Mouse (Mus musculus): ENCODE results near the gene Tns3. TPM values are rescaled to one million over a fixed set of nuclear protein-coding genes. Genes with fewer than 3 reads are reported as not detected.
"Not testable (repeated sequence)": the region's sequence is repeated elsewhere in the genome, so short reads cannot be mapped to it uniquely, and the experiment has no call there.

Tns3 gene
- polyA plus RNA-seq, 1 experiment, result 23.4 TPM

- no peaks in the 10 kb centered on the region for H3K79me2 ChIP-seq (ENCODE audit: control insufficient read depth, insufficient read depth)
- H3K4me3 ChIP-seq, result no peak overlapping the region
- H3K36me3 ChIP-seq (ENCODE audit: control insufficient read depth, insufficient read depth), result peaks cover 6% of the 10 kb centered on the region
- no peak overlapping the region for H3ac ChIP-seq (ENCODE audit: control insufficient read depth, insufficient read length)
- H3K4me2 ChIP-seq (ENCODE audit: low read depth), result peak overlapping the region; percentile 64
- H3K27me3 ChIP-seq (ENCODE audit: control insufficient read depth, insufficient read depth, insufficient read length), result no peaks in the 10 kb centered on the region
- no peak for TF ChIP-seq MAX (IDR thresholded peaks at IDR 0.05; ENCODE audit: low read depth)
- TF ChIP-seq MYOG (IDR thresholded peaks at IDR 0.05; ENCODE audit: control insufficient read depth in 1 of 3, insufficient read depth in 1 of 3, insufficient read length in 2 of 3, low read depth in 2 of 3), result peak; percentile 42 to 82 (median 46)
- peak in 2 of 3 experiments; percentile 49 to 73 for TF ChIP-seq MYOD1 (IDR thresholded peaks at IDR 0.05; ENCODE audit: control insufficient read depth in 1 of 3, insufficient read length in 2 of 3, low read depth in 2 of 3)
- TF ChIP-seq CEBPB (IDR thresholded peaks at IDR 0.05; ENCODE audit: insufficient read depth, poor library complexity, severe bottlenecking), result no peak
- peak; percentile 17 for TF ChIP-seq TCF3 (IDR thresholded peaks at IDR 0.05; ENCODE audit: insufficient read length, low read depth)
- TF ChIP-seq TCF12 (IDR thresholded peaks at IDR 0.05; ENCODE audit: insufficient read depth, poor library complexity, severe bottlenecking), result no peak
- TF ChIP-seq REST (IDR thresholded peaks at IDR 0.05; ENCODE audit: insufficient read depth, insufficient read length), result no peak
Measured at GRCm38 (mm10) chr11:8539593-8540265, 124.6 kb downstream of the Tns3 start.

GRCm38 (mm10) chr11:8537013-8537614, 127.2 kb downstream of the Tns3 start:
- no peaks in the 10 kb centered on the region for H3K36me3 ChIP-seq (ENCODE audit: control insufficient read depth, insufficient read depth)
- no peak overlapping the region for H3ac ChIP-seq (ENCODE audit: control insufficient read depth, insufficient read length)
- no peaks in the 10 kb centered on the region for H3K79me2 ChIP-seq (ENCODE audit: control insufficient read depth, insufficient read depth)
- H3K4me2 ChIP-seq (ENCODE audit: low read depth), result no peak overlapping the region
- TF ChIP-seq REST (IDR thresholded peaks at IDR 0.05; ENCODE audit: insufficient read depth, insufficient read length), result no peak
- no peak for TF ChIP-seq POLR2A (IDR thresholded peaks at IDR 0.05; ENCODE audit: insufficient read length, low read depth)
- no peak for TF ChIP-seq TCF12 (IDR thresholded peaks at IDR 0.05; ENCODE audit: insufficient read depth, poor library complexity, severe bottlenecking)
- TF ChIP-seq SRF (IDR thresholded peaks at IDR 0.05; ENCODE audit: control insufficient read depth, insufficient read length, low read depth), result no peak
- no peak for TF ChIP-seq MYOG (IDR thresholded peaks at IDR 0.05; ENCODE audit: control insufficient read depth in 1 of 3, insufficient read depth in 1 of 3, insufficient read length in 2 of 3, low read depth in 2 of 3)
- TF ChIP-seq CEBPB (IDR thresholded peaks at IDR 0.05; ENCODE audit: insufficient read depth, poor library complexity, severe bottlenecking), result no peak
- TF ChIP-seq E2F4 (IDR thresholded peaks at IDR 0.05; ENCODE audit: insufficient read depth), result no peak
- no peak for TF ChIP-seq USF1 (IDR thresholded peaks at IDR 0.05; ENCODE audit: low read depth)
- H3K27me3 ChIP-seq (ENCODE audit: control insufficient read depth, insufficient read depth, insufficient read length), result no peaks in the 10 kb centered on the region
- no peak overlapping the region for H3K4me3 ChIP-seq

- H3K4me2 ChIP-seq (ENCODE audit: low read depth), result no peak overlapping the region
- no peak for TF ChIP-seq MAX (IDR thresholded peaks at IDR 0.05; ENCODE audit: low read depth)
- TF ChIP-seq SRF (IDR thresholded peaks at IDR 0.05; ENCODE audit: control insufficient read depth, insufficient read length, low read depth), result no peak
- no peak for TF ChIP-seq MYOG (IDR thresholded peaks at IDR 0.05; ENCODE audit: control insufficient read depth in 1 of 3, insufficient read depth in 1 of 3, insufficient read length in 2 of 3, low read depth in 2 of 3)
- no peak for TF ChIP-seq MYOD1 (IDR thresholded peaks at IDR 0.05; ENCODE audit: control insufficient read depth in 1 of 3, insufficient read length in 2 of 3, low read depth in 2 of 3)
- TF ChIP-seq TCF12 (IDR thresholded peaks at IDR 0.05; ENCODE audit: insufficient read depth, poor library complexity, severe bottlenecking), result no peak
- H3K79me2 ChIP-seq (ENCODE audit: control insufficient read depth, insufficient read depth), result no peaks in the 10 kb centered on the region
- H3K4me3 ChIP-seq, result no peak overlapping the region
- no peaks in the 10 kb centered on the region for H3K36me3 ChIP-seq (ENCODE audit: control insufficient read depth, insufficient read depth)
- no peaks in the 10 kb centered on the region for H3K27me3 ChIP-seq (ENCODE audit: control insufficient read depth, insufficient read depth, insufficient read length)
- H3ac ChIP-seq (ENCODE audit: control insufficient read depth, insufficient read length), result no peak overlapping the region
Measured at GRCm38 (mm10) chr11:8534893-8535292, 129.4 kb downstream of the Tns3 start.

GRCm38 (mm10) chr11:8532771-8533170, 131.6 kb downstream of the Tns3 start:
- H3K36me3 ChIP-seq (ENCODE audit: control insufficient read depth, insufficient read depth); H3K79me2 ChIP-seq (ENCODE audit: control insufficient read depth, insufficient read depth); H3K4me2 ChIP-seq (ENCODE audit: low read depth); H3ac ChIP-seq (ENCODE audit: control insufficient read depth, insufficient read length); H3K4me3 ChIP-seq; H3K27me3 ChIP-seq (ENCODE audit: control insufficient read depth, insufficient read depth, insufficient read length): not testable (repeated sequence)
- TF ChIP-seq MYOD1 (IDR thresholded peaks at IDR 0.05; ENCODE audit: control insufficient read depth in 1 of 3, insufficient read length in 2 of 3, low read depth in 2 of 3) (peak in 2 of 3 experiments; percentile 42 to 77), MYOG (IDR thresholded peaks at IDR 0.05; ENCODE audit: control insufficient read depth in 1 of 3, insufficient read depth in 1 of 3, insufficient read length in 2 of 3, low read depth in 2 of 3) (peak in 2 of 3 experiments; percentile 83), TCF3 (IDR thresholded peaks at IDR 0.05; ENCODE audit: insufficient read length, low read depth) (peak; percentile 49)

- TF ChIP-seq POLR2AphosphoS2 (IDR thresholded peaks at IDR 0.05; ENCODE audit: insufficient read length, low read depth), result no peak
- no peak for TF ChIP-seq POLR2A (IDR thresholded peaks at IDR 0.05; ENCODE audit: insufficient read length, low read depth)
- TF ChIP-seq SRF (IDR thresholded peaks at IDR 0.05; ENCODE audit: control insufficient read depth, insufficient read length, low read depth), result no peak
- no peak for TF ChIP-seq MAX (IDR thresholded peaks at IDR 0.05; ENCODE audit: low read depth)
- no peak for TF ChIP-seq E2F4 (IDR thresholded peaks at IDR 0.05; ENCODE audit: insufficient read depth)
- no peak for TF ChIP-seq REST (IDR thresholded peaks at IDR 0.05; ENCODE audit: insufficient read depth, insufficient read length)
- TF ChIP-seq MYOD1 (IDR thresholded peaks at IDR 0.05; ENCODE audit: control insufficient read depth in 1 of 3, insufficient read length in 2 of 3, low read depth in 2 of 3), result no peak
- TF ChIP-seq TCF12 (IDR thresholded peaks at IDR 0.05; ENCODE audit: insufficient read depth, poor library complexity, severe bottlenecking), result no peak
- H3ac ChIP-seq (ENCODE audit: control insufficient read depth, insufficient read length), result no peak overlapping the region
- no peaks in the 10 kb centered on the region for H3K27me3 ChIP-seq (ENCODE audit: control insufficient read depth, insufficient read depth, insufficient read length)
- H3K79me2 ChIP-seq (ENCODE audit: control insufficient read depth, insufficient read depth), result no peaks in the 10 kb centered on the region
- H3K4me3 ChIP-seq, result no peak overlapping the region
- H3K36me3 ChIP-seq (ENCODE audit: control insufficient read depth, insufficient read depth), result no peaks in the 10 kb centered on the region
- H3K4me2 ChIP-seq (ENCODE audit: low read depth), result no peak overlapping the region
Measured at GRCm38 (mm10) chr11:8532112-8532747, 132.1 kb downstream of the Tns3 start.
